Mouse (Mus musculus) forebrain, embryonic 10.5 days (tissue): Measurements from ENCODE around the gene Cdca7l. TPM values are rescaled to one million over a fixed set of nuclear protein-coding genes. Genes with fewer than 3 reads are reported as not detected.

ENCODE experiments used
- DNase-seq: peaks from one replicate; pipeline ENCODE4 v3.0.0-alpha.2; 2017; ENCODE audit warnings: low spot score; ENCODE audit errors: extremely low spot score
- H3K27ac ChIP-seq: fragments of 300-500 bp; sonication (generic); 2 replicates; pipeline ENCODE4 v1.5.1; 2016; ENCODE audit warnings: mild to moderate bottlenecking
- H3K27me3 ChIP-seq: fragments of 300-500 bp; sonication (generic); 2 replicates; pipeline ENCODE4 v1.6.1; 2016; ENCODE audit warnings: mild to moderate bottlenecking; ENCODE audit not compliant: poor library complexity, severe bottlenecking
- H3K36me3 ChIP-seq: fragments of 300-500 bp; sonication (generic); replicated peaks from 2 replicates; pipeline ENCODE4 v1.6.1; 2016; ENCODE audit warnings: mild to moderate bottlenecking, moderate library complexity
- H3K4me1 ChIP-seq: fragments of 300-500 bp; sonication (generic); 2 replicates; pipeline ENCODE4 v1.6.1; 2016
- H3K4me3 ChIP-seq: fragments of 300-500 bp; sonication (generic); 2 replicates; pipeline ENCODE4 v1.5.1; 2016; ENCODE audit warnings: mild to moderate bottlenecking, moderate library complexity
- H3K9me3 ChIP-seq: fragments of 300-500 bp; sonication (generic); 2 replicates; pipeline ENCODE4 v1.6.1; 2016; ENCODE audit warnings: mild to moderate bottlenecking, moderate library complexity
- WGBS: fragments of 180-500 bp; shearing (Covaris S2); methylation state at CpG from one replicate; pipeline ENCODE4 v1.1.7; 2016; 5-methylcytosine and 5-hydroxymethylcytosine counted together
- polyA plus RNA-seq: library from polyadenylated mRNA; unstranded; fragments of >200 nt; fragmentation: Nextera tagmentation; extraction: Ambion mirVana; gene quantifications from 2 replicates; pipeline ENCODE4 v1.2.1, GENCODE M21; 2016

Gene Cdca7l
- polyA plus RNA-seq, 1 experiment from 2014 or later, result 74.2 TPM

- no peak for DNase-seq
- peaks cover 40% of the 10 kb centered on the region for H3K4me1 ChIP-seq
- no peak overlapping the region for H3K4me3 ChIP-seq
- H3K27me3 ChIP-seq, result peaks cover 12% of the 10 kb centered on the region
- no peak overlapping the region for H3K27ac ChIP-seq
- no peaks in the 10 kb centered on the region for H3K36me3 ChIP-seq
- no peaks in the 10 kb centered on the region for H3K9me3 ChIP-seq
- 19% methylated on average over 6 of the region's 6 CpGs for WGBS
Measured at GRCm38 (mm10) chr12:117786621-117787020, 17.5 kb upstream of the Cdca7l start.

GRCm38 (mm10) chr12:117788513-117789011 lies 15.5 kb upstream of the Cdca7l start:
- H3K9me3 ChIP-seq, result no peaks in the 10 kb centered on the region
- H3K27me3 ChIP-seq, result peaks cover 12% of the 10 kb centered on the region
- 9% methylated on average over 24 of the region's 24 CpGs for WGBS
- peak overlapping the region; percentile 87 for H3K27ac ChIP-seq
- peaks cover 35% of the 10 kb centered on the region for H3K4me1 ChIP-seq
- peak; percentile 45 for DNase-seq
- peak overlapping the region; percentile 53 for H3K4me3 ChIP-seq
- no peaks in the 10 kb centered on the region for H3K36me3 ChIP-seq

- Histone ChIP-seq H3K27ac (peak overlapping the region; percentile 87), H3K4me3 (peak overlapping the region; percentile 53), H3K4me1 (peaks cover 30% of the 10 kb centered on the region), H3K27me3 (peaks cover 12% of the 10 kb centered on the region), H3K36me3 (no peaks in the 10 kb centered on the region), H3K9me3 (no peaks in the 10 kb centered on the region)
- 15% methylated on average over 7 of the region's 7 CpGs for WGBS
- DNase-seq, result no peak
Measured at GRCm38 (mm10) chr12:117789017-117789416, 15.1 kb upstream of the Cdca7l start.

- DNase-seq, result no peak
- H3K27me3 ChIP-seq, result no peaks in the 10 kb centered on the region
- no peaks in the 10 kb centered on the region for H3K4me1 ChIP-seq
- H3K4me3 ChIP-seq, result no peak overlapping the region
- H3K27ac ChIP-seq, result no peak overlapping the region
- WGBS, result 85% methylated on average over 4 of the region's 4 CpGs
- H3K9me3 ChIP-seq, result no peaks in the 10 kb centered on the region
- H3K36me3 ChIP-seq, result no peaks in the 10 kb centered on the region
Measured at GRCm38 (mm10) chr12:117795303-117795702, 8.8 kb upstream of the Cdca7l start.

GRCm38 (mm10) chr12:117805576-117805975 lies 1.5 kb downstream of the Cdca7l start:
- 74% methylated on average over 4 of the region's 4 CpGs for WGBS
- Histone ChIP-seq H3K27me3 (peaks cover 40% of the 10 kb centered on the region), H3K27ac (peak overlapping the region; percentile 26; the same call in 1 of the 2 replicates), H3K4me1 (peaks cover 57% of the 10 kb centered on the region), H3K4me3 (peak overlapping the region; percentile 32), H3K36me3 (no peaks in the 10 kb centered on the region), H3K9me3 (no peaks in the 10 kb centered on the region; the same call in 1 of the 2 replicates)
- no peak for DNase-seq

- H3K36me3 ChIP-seq, result no peaks in the 10 kb centered on the region
- peaks cover 59% of the 10 kb centered on the region for H3K4me1 ChIP-seq
- peak overlapping the region; percentile 26; the same call in 1 of the 2 replicates for H3K27ac ChIP-seq
- peak overlapping the region; percentile 32 for H3K4me3 ChIP-seq
- H3K27me3 ChIP-seq, result peaks cover 43% of the 10 kb centered on the region
- DNase-seq, result peak; percentile 41
- H3K9me3 ChIP-seq, result no peaks in the 10 kb centered on the region; the same call in 1 of the 2 replicates
- WGBS, result 24% methylated on average over 12 of the region's 12 CpGs
Measured at GRCm38 (mm10) chr12:117806007-117806451, 1.9 kb downstream of the Cdca7l start.

GRCm38 (mm10) chr12:117806470-117806869 lies 2.4 kb downstream of the Cdca7l start:
- Histone ChIP-seq H3K4me1 (peaks cover 59% of the 10 kb centered on the region), H3K27ac (peak overlapping the region; percentile 40; the same call in 1 of the 2 replicates), H3K4me3 (peak overlapping the region; percentile 32), H3K9me3 (no peaks in the 10 kb centered on the region; the same call in 1 of the 2 replicates), H3K36me3 (no peaks in the 10 kb centered on the region), H3K27me3 (peaks cover 47% of the 10 kb centered on the region)
- 40% methylated on average over 4 of the region's 4 CpGs for WGBS
- DNase-seq, result no peak

- H3K27me3 ChIP-seq, result peaks cover 57% of the 10 kb centered on the region
- H3K4me1 ChIP-seq, result peaks cover 59% of the 10 kb centered on the region
- H3K36me3 ChIP-seq, result no peaks in the 10 kb centered on the region
- 52% methylated on average over 10 of the region's 12 CpGs for WGBS
- DNase-seq, result no peak
- peak overlapping the region; percentile 36 for H3K4me3 ChIP-seq
- H3K27ac ChIP-seq, result peak overlapping the region; percentile 59
- no peaks in the 10 kb centered on the region; the same call in 1 of the 2 replicates for H3K9me3 ChIP-seq
Measured at GRCm38 (mm10) chr12:117807637-117808036, 3.5 kb downstream of the Cdca7l start.

GRCm38 (mm10) chr12:117808355-117809326 lies 4.6 kb downstream of the Cdca7l start:
- Histone ChIP-seq H3K4me3 (peak overlapping the region; percentile 36), H3K36me3 (no peaks in the 10 kb centered on the region), H3K27me3 (peaks cover 57% of the 10 kb centered on the region), H3K9me3 (no peaks in the 10 kb centered on the region; the same call in 1 of the 2 replicates), H3K4me1 (peaks cover 59% of the 10 kb centered on the region), H3K27ac (peak overlapping the region; percentile 59)
- WGBS, result 52% methylated on average over 17 of the region's 17 CpGs
- no peak for DNase-seq

- H3K27me3 ChIP-seq, result peaks cover 57% of the 10 kb centered on the region
- WGBS, result 63% methylated on average over 10 of the region's 10 CpGs
- no peak for DNase-seq
- H3K4me1 ChIP-seq, result peaks cover 59% of the 10 kb centered on the region
- H3K36me3 ChIP-seq, result no peaks in the 10 kb centered on the region
- peak overlapping the region; percentile 59 for H3K27ac ChIP-seq
- H3K9me3 ChIP-seq, result no peaks in the 10 kb centered on the region; the same call in 1 of the 2 replicates
- no peak overlapping the region for H3K4me3 ChIP-seq
Measured at GRCm38 (mm10) chr12:117809327-117810017, 5.4 kb downstream of the Cdca7l start.

GRCm38 (mm10) chr12:117810074-117810473 lies 6.0 kb downstream of the Cdca7l start:
- H3K27ac ChIP-seq, result no peak overlapping the region

GRCm38 (mm10) chr12:117820138-117820858 lies 16.2 kb downstream of the Cdca7l start:
- no peak overlapping the region for H3K27ac ChIP-seq

More at GRCm38 (mm10) chr12:117810074-117810473, 6.0 kb downstream of the Cdca7l start:
- Histone ChIP-seq H3K4me1 (peaks cover 57% of the 10 kb centered on the region), H3K4me3 (no peak overlapping the region), H3K36me3 (no peaks in the 10 kb centered on the region), H3K9me3 (no peaks in the 10 kb centered on the region; the same call in 1 of the 2 replicates), H3K27me3 (peaks cover 53% of the 10 kb centered on the region)
- no peak for DNase-seq
- 76% methylated on average over 11 of the region's 11 CpGs for WGBS

More at GRCm38 (mm10) chr12:117820138-117820858, 16.2 kb downstream of the Cdca7l start:
- no peak for DNase-seq
- H3K9me3 ChIP-seq, result no peaks in the 10 kb centered on the region
- no peaks in the 10 kb centered on the region for H3K36me3 ChIP-seq
- H3K27me3 ChIP-seq, result peaks cover 13% of the 10 kb centered on the region
- WGBS, result 52% methylated on average over 4 of the region's 4 CpGs
- no peaks in the 10 kb centered on the region for H3K4me1 ChIP-seq
- no peak overlapping the region for H3K4me3 ChIP-seq
